Mouse (Mus musculus): ENCODE measurements at regions not wholly inside any gene's neighbourhood (a gene's known extent, or its start where the extent isn't known, plus 50 kb on each side); places are given as distances from the start of the nearest gene placed in this dataset.

- H3K27ac ChIP-seq = no peak overlapping the region
Measured at GRCm38 (mm10) chr16:49633502-49633901, 65.5 kb upstream of the Ift57 start.

GRCm38 (mm10) chr16:49635506-49635905 is 63.5 kb upstream of the Ift57 start:
- no peaks in the 10 kb centered on the region for H3K36me3 ChIP-seq
- no peaks in the 10 kb centered on the region for H3K9me3 ChIP-seq
- 95% methylated on average over 8 of the region's 8 CpGs for WGBS
- H3K4me1 ChIP-seq (replicated peaks) = no peaks in the 10 kb centered on the region
- H3K27me3 ChIP-seq = no peaks in the 10 kb centered on the region
- H3K4me2 ChIP-seq = no peak overlapping the region
- H3K4me3 ChIP-seq = no peak overlapping the region
- no peak for ATAC-seq (ENCODE audit: low FRiP score)
- no peak overlapping the region for H3K27ac ChIP-seq
- no peak overlapping the region for H3K9ac ChIP-seq

More at GRCm38 (mm10) chr16:49633502-49633901, 65.5 kb upstream of the Ift57 start:
- no peaks in the 10 kb centered on the region for H3K4me1 ChIP-seq (replicated peaks)
- H3K4me3 ChIP-seq = no peak overlapping the region
- 89% methylated on average over 5 of the region's 5 CpGs for WGBS
- H3K27me3 ChIP-seq = no peaks in the 10 kb centered on the region
- H3K9me3 ChIP-seq = no peaks in the 10 kb centered on the region
- no peak for ATAC-seq (ENCODE audit: low FRiP score)
- H3K4me2 ChIP-seq = no peak overlapping the region
- H3K9ac ChIP-seq = no peak overlapping the region
- no peaks in the 10 kb centered on the region for H3K36me3 ChIP-seq

GRCm38 (mm10) chr16:49636467-49636866 is 62.6 kb upstream of the Ift57 start:
- H3K4me2 ChIP-seq = no peak overlapping the region
- H3K36me3 ChIP-seq = no peaks in the 10 kb centered on the region
- 92% methylated on average over 1 of the region's 1 CpGs for WGBS
- H3K27me3 ChIP-seq = no peaks in the 10 kb centered on the region
- no peak overlapping the region for H3K9ac ChIP-seq
- no peak overlapping the region for H3K27ac ChIP-seq
- H3K4me1 ChIP-seq (replicated peaks) = no peaks in the 10 kb centered on the region
- no peak for ATAC-seq (ENCODE audit: low FRiP score)
- H3K9me3 ChIP-seq = no peaks in the 10 kb centered on the region
- no peak overlapping the region for H3K4me3 ChIP-seq

- ATAC-seq (ENCODE audit: low FRiP score) = no peak
- WGBS = 64% methylated on average over 1 of the region's 1 CpGs
- Histone ChIP-seq H3K27ac (no peak overlapping the region), H3K36me3 (no peaks in the 10 kb centered on the region), H3K4me2 (no peak overlapping the region), H3K9me3 (no peaks in the 10 kb centered on the region), H3K4me1 (replicated peaks) (no peaks in the 10 kb centered on the region), H3K4me3 (no peak overlapping the region), H3K9ac (no peak overlapping the region), H3K27me3 (no peaks in the 10 kb centered on the region)
Measured at GRCm38 (mm10) chr16:49642696-49643095, 56.3 kb upstream of the Ift57 start.

- Histone ChIP-seq H3K9me3 (no peaks in the 10 kb centered on the region), H3K4me3 (no peak overlapping the region), H3K36me3 (no peaks in the 10 kb centered on the region), H3K27me3 (no peaks in the 10 kb centered on the region), H3K9ac (no peak overlapping the region), H3K27ac (no peak overlapping the region), H3K4me2 (no peak overlapping the region), H3K4me1 (replicated peaks) (no peaks in the 10 kb centered on the region)
- ATAC-seq (ENCODE audit: low FRiP score) = no peak
- 94% methylated on average over 1 of the region's 1 CpGs for WGBS
Measured at GRCm38 (mm10) chr16:49644416-49644815, 54.6 kb upstream of the Ift57 start.

GRCm38 (mm10) chr16:49646479-49646878 is 52.6 kb upstream of the Ift57 start:
- H3K36me3 ChIP-seq = no peaks in the 10 kb centered on the region
- ATAC-seq (ENCODE audit: low FRiP score) = no peak
- no peaks in the 10 kb centered on the region for H3K27me3 ChIP-seq

More at GRCm38 (mm10) chr16:49646479-49646878, 52.6 kb upstream of the Ift57 start:
- Histone ChIP-seq H3K4me2 (no peak overlapping the region), H3K4me1 (replicated peaks) (no peaks in the 10 kb centered on the region), H3K9me3 (no peaks in the 10 kb centered on the region), H3K9ac (no peak overlapping the region), H3K4me3 (no peak overlapping the region), H3K27ac (no peak overlapping the region)
